Comparison of ENCODE assay signal across 24 mouse cellular contexts in genomic region chr9:92331383-92331782, GRCm38 (mm10). TPM values are rescaled to one million over a fixed set of nuclear protein-coding genes. Genes with fewer than 3 reads are reported as not detected.
"Had no signal": no experiment of that assay in that cellular context is flagged by ENCODE, and none has a peak within 500 bp of the region (broad histone marks: within the 10 kb centered on the region; RNA-seq: fewer than 3 reads in every experiment).

No protein-coding gene starts in this region.

- H3K9me3 ChIP-seq: neural tube, embryonic 13.5 days; neural tube, embryonic 15.5 days; stomach, embryonic 15.5 days had no signal

- H3K4me3 ChIP-seq: neural tube, embryonic 13.5 days; neural tube, embryonic 15.5 days; stomach, embryonic 15.5 days had no signal

- H3K36me3 ChIP-seq: neural tube, embryonic 13.5 days; neural tube, embryonic 15.5 days; stomach, embryonic 15.5 days had no signal

- H3K4me2 ChIP-seq: neural tube, embryonic 13.5 days; neural tube, embryonic 15.5 days; stomach, embryonic 15.5 days had no signal

- H3K27me3 ChIP-seq: neural tube, embryonic 13.5 days; neural tube, embryonic 15.5 days; stomach, embryonic 15.5 days had no signal

- H3K4me1 ChIP-seq: neural tube, embryonic 13.5 days; neural tube, embryonic 15.5 days; stomach, embryonic 15.5 days had no signal

- H3K27ac ChIP-seq: neural tube, embryonic 13.5 days; neural tube, embryonic 15.5 days; stomach, embryonic 15.5 days; stomach, postnatal 0 days had no signal

- DNase-seq: retina, postnatal 1 day; right cerebral cortex, adult 18-20 months; right cerebral cortex, postnatal 14 days; right cerebral cortex, postnatal 25 days; right cerebral cortex, postnatal 4 days; spleen, adult 18-20 months; thymus, adult 18-20 months; thymus, adult 2 months; thymus, postnatal 14 days; thymus, postnatal 25 days; thymus, postnatal 36 days; thymus, postnatal 4 days had no signal

- H3K9ac ChIP-seq: neural tube, embryonic 13.5 days; neural tube, embryonic 15.5 days; stomach, embryonic 15.5 days had no signal

RNA-seq across cellular contexts. Expression of gene 1700057G04Rik, which starts 22.2 kb away (rescaled TPM):
- total RNA-seq: neutrophil, adult 5-6 weeks had no signal
- polyA plus RNA-seq: neural tube, embryonic 13.5 days; neural tube, embryonic 14.5 days; neural tube, embryonic 15.5 days; small intestine, adult 2 months; spleen, adult 2 months; stomach, embryonic 14.5 days; stomach, embryonic 15.5 days; stomach, embryonic 16.5 days; stomach, postnatal 0 days; thymus, adult 2 months; thymus, postnatal 0 days; urinary bladder, adult 2 months had no signal

RNA-seq across cellular contexts. Expression of gene Plscr2, which starts 56.0 kb away (rescaled TPM):
- polyA plus RNA-seq: neural tube, embryonic 14.5 days had no signal
